Mouse (Mus musculus) midbrain, embryonic 13.5 days (tissue): ENCODE results near the gene Zcchc17. TPM values are rescaled to one million over a fixed set of nuclear protein-coding genes. Genes with fewer than 3 reads are reported as not detected.
A peak's percentile ranks its signal among the peaks of the same experiment; 100 is the strongest.

Experiments
- ATAC-seq: fragments of 200-750 bp; cut with Nextera tagmentation; 2 replicates; pipeline ENCODE4 v1.8.0; 2017; ENCODE audit warnings: mild to moderate bottlenecking, moderate TSS enrichment, moderate library complexity
- H3K27ac ChIP-seq: fragments of 300-500 bp; sonication (generic); 2 replicates; pipeline ENCODE4 v1.5.1; 2015; ENCODE audit warnings: inconsistent platforms, mild to moderate bottlenecking, moderate library complexity
- H3K27me3 ChIP-seq: fragments of 300-500 bp; sonication (generic); 2 replicates; pipeline ENCODE4 v1.6.1; 2015; ENCODE audit warnings: mild to moderate bottlenecking, inconsistent platforms
- H3K36me3 ChIP-seq: fragments of 300-500 bp; sonication (generic); 2 replicates; pipeline ENCODE4 v1.6.1; 2015; ENCODE audit warnings: mild to moderate bottlenecking, inconsistent platforms
- H3K4me1 ChIP-seq: fragments of 300-500 bp; sonication (generic); replicated peaks from 2 replicates; pipeline ENCODE4 v1.6.1; 2015; ENCODE audit warnings: inconsistent platforms
- H3K4me2 ChIP-seq: fragments of 300-500 bp; sonication (generic); replicated peaks from 2 replicates; pipeline ENCODE4 v1.6.1; 2015; ENCODE audit warnings: moderate library complexity, mild to moderate bottlenecking, inconsistent platforms
- H3K4me3 ChIP-seq: fragments of 300-500 bp; sonication (generic); replicated peaks from 2 replicates; pipeline ENCODE4 v1.5.1; 2015; ENCODE audit warnings: mild to moderate bottlenecking, inconsistent platforms
- H3K9ac ChIP-seq: fragments of 300-500 bp; sonication (generic); replicated peaks from 2 replicates; pipeline ENCODE4 v1.6.1; 2015; ENCODE audit warnings: mild to moderate bottlenecking, inconsistent platforms
- H3K9me3 ChIP-seq: fragments of 300-500 bp; sonication (generic); 2 replicates; pipeline ENCODE4 v1.6.1; 2016; ENCODE audit warnings: mild to moderate bottlenecking, inconsistent platforms
- WGBS: fragments of 180-500 bp; shearing (Covaris S2); methylation state at CpG from one replicate; pipeline ENCODE4 v1.1.7; 2015; 5-methylcytosine and 5-hydroxymethylcytosine counted together
- polyA plus RNA-seq: library from polyadenylated mRNA; unstranded; fragments of >200 nt; fragmentation: Nextera tagmentation; extraction: Ambion mirVana; gene quantifications from 2 replicates; pipeline ENCODE4 v1.2.1, GENCODE M21; 2015

The Zcchc17 gene
- polyA plus RNA-seq: 84.6 and 87.4 TPM in 2 replicates

DNA sequence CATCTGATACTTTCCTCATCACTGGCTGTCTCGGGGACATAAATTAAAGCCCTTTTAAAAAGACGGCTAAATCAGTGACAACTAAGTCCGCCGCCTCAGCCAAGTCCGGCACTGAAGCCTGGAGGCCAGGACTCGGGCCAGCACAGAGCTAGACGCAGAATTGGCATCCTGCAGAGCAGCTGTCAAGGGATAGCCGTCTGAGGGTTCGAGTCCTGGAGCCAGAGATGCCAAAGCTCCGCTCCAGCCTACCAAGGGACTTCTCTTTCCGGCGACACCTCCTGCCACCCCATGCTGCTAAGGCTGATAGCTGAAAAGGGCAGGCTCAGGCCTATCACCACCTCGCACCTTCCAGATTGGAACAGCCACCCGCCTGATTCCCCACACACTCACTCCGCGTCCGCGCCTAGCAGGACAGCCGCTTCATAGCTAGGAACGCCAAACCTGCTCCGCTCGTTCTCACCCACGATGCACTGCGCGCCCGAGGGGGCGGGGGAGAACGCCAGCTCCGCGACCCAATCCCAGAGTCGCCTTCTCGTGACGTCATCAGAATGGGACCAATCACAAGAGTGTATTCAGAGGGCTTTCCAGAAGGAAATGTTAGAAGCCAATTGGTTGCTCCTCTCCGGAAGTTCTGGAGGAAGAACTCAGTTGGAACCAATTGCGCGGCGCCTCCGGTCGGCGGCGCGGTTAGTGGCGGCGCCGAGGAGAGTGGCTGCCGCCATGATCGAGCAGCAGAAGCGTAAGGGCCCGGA, at the start of gene Zcchc17, which contains the start of gene Snrnp40:
Gene Zcchc17 (minus strand): TSS at position 458 of the 752 bp plus-strand sequence.
Gene Snrnp40 (plus strand): TSS at position 647 of the 752 bp plus-strand sequence.
- WGBS: under 1% methylated on average over 49 of the region's 49 CpGs
- 0 out of 2 replicates have a peak, but pooled peaks cover 3% of the 10 kb centered on the region for H3K9me3 ChIP-seq

DNA sequence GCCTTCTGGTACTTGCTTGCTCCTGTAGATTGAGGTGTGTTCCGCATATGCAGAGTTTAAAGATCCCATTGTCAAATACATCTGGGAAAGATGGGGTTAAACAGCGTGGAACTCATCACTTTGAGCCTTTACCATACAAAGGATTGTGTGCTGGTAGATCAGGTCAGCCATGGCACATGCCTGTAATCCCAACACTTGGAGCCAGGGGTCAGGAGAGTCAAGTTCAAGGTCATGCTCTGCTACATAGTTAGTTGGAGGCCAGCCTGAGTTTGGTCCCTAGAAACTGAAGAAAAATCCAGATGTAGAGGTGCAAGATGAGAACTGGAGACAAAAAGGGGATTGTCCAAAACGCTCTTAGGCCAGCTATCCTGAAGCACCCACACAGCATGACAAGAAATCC, 31.5 kb upstream of the Zcchc17 start:
- Histone ChIP-seq H3K9me3 (no peaks in the 10 kb centered on the region), H3K4me2 (no peak overlapping the region), H3K36me3 (peaks cover 37% of the 10 kb centered on the region), H3K9ac (no peak overlapping the region), H3K27me3 (no peaks in the 10 kb centered on the region), H3K27ac (0 out of 2 replicates have a peak overlapping the region, but pooled peaks have one; percentile 2), H3K4me1 (0 out of 2 replicates have a peak, but pooled peaks cover 14% of the 10 kb centered on the region), H3K4me3 (no peak overlapping the region)
- no peak for ATAC-seq
- 54% methylated on average over 3 of the region's 3 CpGs for WGBS

More for the DNA sequence above, at the start of gene Zcchc17, which contains the start of gene Snrnp40:
- Histone ChIP-seq H3K4me3 (peak within 1 kb of the TSS; percentile 84), H3K4me2 (peak within 1 kb of the TSS; percentile 78), H3K27me3 (no peaks in the 10 kb centered on the region), H3K36me3 (peaks cover 31% of the 10 kb centered on the region), H3K4me1 (peaks cover 28% of the 10 kb centered on the region), H3K9ac (peak within 1 kb of the TSS; percentile 89), H3K27ac (peak within 1 kb of the TSS; percentile 77)
- ATAC-seq: peak; percentile 99

DNA sequence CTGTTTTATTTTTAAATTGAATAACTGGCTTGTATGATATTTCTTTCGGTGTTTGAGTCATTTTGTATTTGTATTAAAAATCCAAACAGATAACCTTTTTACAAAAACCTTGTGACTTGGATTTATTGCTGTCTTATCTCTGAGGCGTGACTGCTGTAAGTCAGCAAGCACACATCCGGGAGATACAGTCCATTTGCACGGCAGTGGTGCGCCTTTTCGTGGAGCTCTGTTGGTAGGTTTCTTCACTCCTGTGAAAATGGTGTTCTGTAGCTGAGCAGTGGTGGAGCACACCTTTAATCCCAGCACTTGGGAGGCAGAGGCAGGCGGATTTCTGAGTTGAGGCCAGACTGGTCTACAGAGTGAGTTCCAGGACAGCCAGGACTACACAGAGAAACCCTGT, 30.2 kb upstream of the Zcchc17 start:
- no peaks in the 10 kb centered on the region for H3K9me3 ChIP-seq
- no peak overlapping the region for H3K4me2 ChIP-seq
- 94% methylated on average over 7 of the region's 7 CpGs for WGBS
- no peak for ATAC-seq
- no peaks in the 10 kb centered on the region for H3K27me3 ChIP-seq
- H3K36me3 ChIP-seq: peaks cover 47% of the 10 kb centered on the region
- no peak overlapping the region for H3K9ac ChIP-seq
- 0 out of 2 replicates have a peak, but pooled peaks cover 14% of the 10 kb centered on the region for H3K4me1 ChIP-seq
- H3K4me3 ChIP-seq: no peak overlapping the region
- no peak overlapping the region for H3K27ac ChIP-seq

DNA sequence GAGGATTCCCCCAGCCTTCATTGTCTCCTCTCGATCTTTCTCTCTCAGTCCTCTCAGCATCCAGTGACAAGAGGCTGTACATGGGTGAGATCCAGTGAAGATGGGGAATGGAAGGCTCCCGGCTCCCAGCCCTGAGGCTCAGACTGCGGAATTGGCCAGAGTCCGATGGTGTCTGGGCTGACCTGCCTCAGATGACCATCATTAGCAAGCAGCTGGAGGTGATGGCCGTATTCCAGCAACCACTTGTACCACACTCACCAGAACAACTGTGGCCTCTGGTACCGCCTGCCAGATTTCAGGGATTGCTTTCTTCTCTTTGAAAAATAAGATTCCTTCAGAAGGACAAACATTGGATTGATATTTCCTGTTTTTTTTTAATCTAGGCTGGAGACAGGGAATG, 29.8 kb upstream of the Zcchc17 start:
- H3K36me3 ChIP-seq: peaks cover 51% of the 10 kb centered on the region
- peak overlapping the region; percentile 12; the same call in 1 of the 2 replicates for H3K27ac ChIP-seq

DNA sequence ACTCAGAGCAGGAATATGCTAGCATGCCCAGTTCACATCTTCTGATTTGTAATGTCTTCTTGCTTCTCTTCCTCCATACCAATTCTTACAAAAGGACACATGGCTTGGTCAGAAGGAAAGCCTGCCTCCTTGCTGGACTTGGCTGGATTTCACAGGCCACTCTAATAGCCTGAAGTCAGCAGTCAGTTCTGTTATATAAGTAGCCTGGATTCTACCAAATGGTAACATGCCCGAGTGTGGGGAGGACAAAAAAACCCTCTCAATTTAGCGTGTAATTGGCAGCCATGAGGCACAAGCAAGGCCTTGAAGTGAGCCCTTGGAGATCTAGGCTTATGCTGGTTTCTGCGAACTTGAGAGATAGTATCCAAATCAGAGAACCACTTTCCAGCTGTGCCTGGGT, 27.5 kb upstream of the Zcchc17 start:
- H3K9me3 ChIP-seq: no peaks in the 10 kb centered on the region
- H3K4me2 ChIP-seq: no peak overlapping the region
- H3K4me1 ChIP-seq: 0 out of 2 replicates have a peak, but pooled peaks cover 7% of the 10 kb centered on the region
- no peak for ATAC-seq
- WGBS: 75% methylated on average over 3 of the region's 3 CpGs
- no peak overlapping the region for H3K4me3 ChIP-seq
- no peak overlapping the region for H3K27ac ChIP-seq
- peaks cover 68% of the 10 kb centered on the region for H3K36me3 ChIP-seq
- H3K9ac ChIP-seq: no peak overlapping the region
- no peaks in the 10 kb centered on the region for H3K27me3 ChIP-seq

More for the DNA sequence above, 29.8 kb upstream of the Zcchc17 start:
- Histone ChIP-seq H3K4me2 (no peak overlapping the region), H3K27me3 (no peaks in the 10 kb centered on the region), H3K9me3 (no peaks in the 10 kb centered on the region), H3K4me1 (0 out of 2 replicates have a peak, but pooled peaks cover 14% of the 10 kb centered on the region), H3K4me3 (no peak overlapping the region), H3K9ac (peak overlapping the region; percentile 21; the same call in 1 of the 2 replicates)
- ATAC-seq: no peak
- 66% methylated on average over 6 of the region's 6 CpGs for WGBS

DNA sequence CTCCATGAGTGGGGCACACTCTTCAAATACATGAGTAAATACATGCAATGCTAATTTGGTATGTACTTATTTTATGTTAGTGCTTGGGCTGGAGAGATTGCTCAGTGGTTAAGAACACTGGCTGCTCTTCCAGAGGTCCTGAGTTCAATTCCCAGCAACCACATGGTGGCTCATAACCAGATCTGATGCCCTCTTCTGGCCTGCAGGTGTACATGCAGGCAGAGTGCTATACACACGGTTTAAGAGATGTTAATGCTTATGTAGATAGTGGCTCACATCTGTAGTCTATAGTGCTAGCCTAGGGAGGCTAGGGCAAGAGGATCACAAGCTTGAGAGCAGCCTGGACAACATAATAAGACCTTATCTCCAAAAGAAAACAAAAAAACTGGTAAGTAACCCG, 20.7 kb upstream of the Zcchc17 start:
- Histone ChIP-seq H3K27ac (no peak overlapping the region), H3K9ac (no peak overlapping the region), H3K4me2 (no peak overlapping the region), H3K36me3 (peaks cover 76% of the 10 kb centered on the region), H3K4me1 (no peaks in the 10 kb centered on the region), H3K9me3 (no peaks in the 10 kb centered on the region), H3K4me3 (no peak overlapping the region), H3K27me3 (no peaks in the 10 kb centered on the region)
- ATAC-seq: no peak
- 87% methylated on average over 2 of the region's 2 CpGs for WGBS

DNA sequence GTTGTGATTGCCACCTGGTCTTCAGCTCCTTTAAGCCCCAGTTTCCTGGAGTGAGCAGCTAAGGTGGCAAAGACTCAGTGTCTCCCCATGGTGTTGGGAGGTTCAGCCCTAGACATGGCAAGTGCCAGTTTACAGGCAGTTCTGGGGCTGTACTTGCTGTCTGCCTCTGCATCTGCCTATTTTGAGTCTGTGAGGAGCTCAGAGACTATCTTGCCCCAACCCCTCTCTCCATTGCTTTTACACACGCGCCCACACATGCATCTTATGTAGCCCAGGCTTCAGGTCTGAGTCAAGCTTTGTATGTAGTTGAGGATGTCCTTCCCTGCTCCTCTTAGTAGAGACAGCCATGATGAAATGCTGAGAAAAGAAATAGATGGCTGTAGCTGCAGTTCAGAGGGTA, 19.4 kb upstream of the Zcchc17 start:
- WGBS: 98% methylated on average over 2 of the region's 2 CpGs
- H3K36me3 ChIP-seq: peaks cover 77% of the 10 kb centered on the region

DNA sequence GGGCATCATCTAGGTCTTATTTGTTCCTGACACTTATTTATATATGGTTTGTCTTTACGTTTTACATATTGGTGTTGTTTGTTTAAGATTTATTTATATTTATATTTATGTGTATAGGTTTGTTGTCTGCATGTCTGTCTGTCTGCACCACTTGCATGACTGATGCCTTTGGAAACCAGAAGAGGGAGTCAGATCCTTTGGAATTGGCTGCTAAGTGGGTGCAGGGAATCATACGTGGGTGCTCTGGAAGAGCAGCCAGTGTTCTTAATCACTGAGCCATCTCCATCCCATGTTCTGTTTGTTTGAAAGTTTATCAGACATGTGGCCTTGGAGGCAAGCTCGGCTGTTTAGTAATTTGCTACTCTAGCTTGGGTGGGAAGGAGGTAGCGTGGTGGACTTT, 17.8 kb upstream of the Zcchc17 start:
- Histone ChIP-seq H3K4me3 (no peak overlapping the region), H3K36me3 (peaks cover 79% of the 10 kb centered on the region), H3K4me2 (no peak overlapping the region), H3K4me1 (no peaks in the 10 kb centered on the region), H3K27me3 (no peaks in the 10 kb centered on the region), H3K9me3 (no peaks in the 10 kb centered on the region), H3K27ac (no peak overlapping the region), H3K9ac (no peak overlapping the region)
- no peak for ATAC-seq
- 85% methylated on average over 4 of the region's 4 CpGs for WGBS

More for the DNA sequence above, 19.4 kb upstream of the Zcchc17 start:
- no peaks in the 10 kb centered on the region for H3K27me3 ChIP-seq
- H3K27ac ChIP-seq: no peak overlapping the region
- no peak for ATAC-seq
- no peaks in the 10 kb centered on the region for H3K4me1 ChIP-seq
- no peak overlapping the region for H3K4me2 ChIP-seq
- no peak overlapping the region for H3K4me3 ChIP-seq
- H3K9me3 ChIP-seq: no peaks in the 10 kb centered on the region
- no peak overlapping the region for H3K9ac ChIP-seq

DNA sequence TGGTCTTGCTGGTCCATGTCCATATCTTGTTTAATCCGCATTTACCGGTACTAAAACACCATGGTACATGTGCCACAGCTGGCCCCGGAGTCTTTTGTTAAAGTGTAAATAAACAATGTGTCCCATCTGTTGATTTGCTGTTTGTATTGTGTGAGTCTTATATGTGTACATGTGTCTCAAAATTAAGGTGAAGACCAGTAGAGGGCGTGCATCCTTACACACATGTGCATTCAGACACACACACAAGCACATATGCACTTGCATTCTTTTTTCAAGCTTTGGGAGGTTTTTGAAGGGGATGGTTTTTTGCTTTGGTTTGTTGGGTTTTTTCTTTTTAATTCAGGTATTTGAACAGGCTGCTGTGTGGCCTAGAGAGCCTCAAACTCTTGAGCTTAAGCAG, 16.9 kb upstream of the Zcchc17 start:
- Histone ChIP-seq H3K27me3 (no peaks in the 10 kb centered on the region), H3K4me3 (no peak overlapping the region), H3K4me2 (no peak overlapping the region), H3K9me3 (no peaks in the 10 kb centered on the region), H3K9ac (no peak overlapping the region), H3K4me1 (no peaks in the 10 kb centered on the region), H3K27ac (no peak overlapping the region), H3K36me3 (peaks cover 78% of the 10 kb centered on the region)
- 92% methylated on average over 4 of the region's 4 CpGs for WGBS
- no peak for ATAC-seq

DNA sequence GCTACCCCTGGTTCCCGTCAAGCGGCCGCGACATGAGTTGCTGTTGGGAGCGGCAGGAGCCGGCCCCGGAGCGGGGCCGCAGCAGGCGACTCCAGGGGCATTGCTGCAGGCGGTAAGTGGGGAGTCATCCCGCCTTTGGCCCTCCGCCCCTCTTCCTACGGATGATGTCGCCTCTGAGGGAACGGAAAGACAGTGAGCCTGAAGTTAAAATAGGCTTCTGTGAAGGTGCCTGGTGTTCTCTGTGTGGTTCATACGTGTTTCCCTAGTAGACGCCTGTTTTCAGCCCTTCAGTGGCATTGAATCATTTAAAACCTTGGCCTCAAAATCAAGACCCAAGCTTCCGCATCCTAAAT, 471 bp upstream of the Zcchc17 start:
- Histone ChIP-seq H3K36me3 (peaks cover 37% of the 10 kb centered on the region), H3K4me3 (peak overlapping the region; percentile 84), H3K9me3 (0 out of 2 replicates have a peak, but pooled peaks cover 3% of the 10 kb centered on the region), H3K27ac (peak overlapping the region; percentile 67), H3K9ac (peak overlapping the region; percentile 87), H3K4me1 (peaks cover 28% of the 10 kb centered on the region), H3K4me2 (peak overlapping the region; percentile 78), H3K27me3 (no peaks in the 10 kb centered on the region)
- no peak for ATAC-seq
- WGBS: under 1% methylated on average over 19 of the region's 19 CpGs

DNA sequence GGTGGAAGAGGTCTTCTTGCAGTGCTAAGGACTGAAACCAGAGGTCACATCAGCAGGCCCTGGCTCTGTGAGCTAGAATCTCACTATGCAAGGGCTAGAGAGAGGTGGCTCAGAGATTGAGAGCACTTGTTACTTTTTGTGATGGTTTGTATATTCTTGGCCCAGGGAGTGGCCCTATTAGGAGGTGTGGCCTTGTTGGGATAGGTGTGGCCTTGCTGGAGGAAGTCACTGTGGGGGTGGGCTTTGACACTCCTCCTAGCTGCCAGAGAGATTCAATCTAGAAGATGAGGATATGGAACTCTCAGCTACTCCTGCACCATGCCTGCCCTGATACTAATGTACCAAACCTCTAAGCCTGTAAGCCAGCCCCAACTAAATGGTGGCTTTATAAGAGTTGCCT, 1.8 kb downstream of the Zcchc17 start:
- Histone ChIP-seq H3K4me1 (peaks cover 28% of the 10 kb centered on the region), H3K27me3 (no peaks in the 10 kb centered on the region), H3K9ac (no peak overlapping the region), H3K4me2 (no peak overlapping the region), H3K4me3 (no peak overlapping the region), H3K9me3 (0 out of 2 replicates have a peak, but pooled peaks cover 3% of the 10 kb centered on the region), H3K36me3 (peaks cover 23% of the 10 kb centered on the region), H3K27ac (no peak overlapping the region)
- no peak for ATAC-seq

DNA sequence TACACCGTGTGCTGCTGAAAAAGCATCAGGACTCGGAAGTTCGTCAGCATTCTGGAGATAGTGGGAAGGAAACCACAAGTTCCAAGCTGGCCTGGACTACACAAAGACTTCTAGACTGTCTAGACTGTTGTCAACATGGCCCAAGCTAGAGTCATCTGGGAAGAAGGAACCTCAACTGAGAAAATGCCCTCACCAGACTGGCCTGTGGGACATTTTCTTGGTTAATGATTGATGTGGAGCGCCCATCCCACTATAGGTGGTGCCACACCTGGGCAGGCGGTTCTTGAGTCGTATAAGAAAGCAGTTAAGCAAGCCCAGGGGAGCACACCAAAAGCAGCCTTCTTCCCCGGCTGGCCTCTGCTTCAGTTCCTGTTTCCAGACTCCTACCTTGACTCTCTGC, 7.2 kb downstream of the Zcchc17 start:
- WGBS: 95% methylated on average over 7 of the region's 7 CpGs
- ATAC-seq: no peak
- no peak overlapping the region for H3K9ac ChIP-seq
- no peak overlapping the region for H3K4me2 ChIP-seq
- no peaks in the 10 kb centered on the region for H3K4me1 ChIP-seq
- H3K9me3 ChIP-seq: 0 out of 2 replicates have a peak, but pooled peaks cover 3% of the 10 kb centered on the region
- no peak overlapping the region for H3K27ac ChIP-seq
- no peak overlapping the region for H3K4me3 ChIP-seq
- H3K36me3 ChIP-seq: peaks cover 68% of the 10 kb centered on the region
- no peaks in the 10 kb centered on the region for H3K27me3 ChIP-seq
